ENCODE assay signal across 19 mouse cellular contexts in genomic region chr11:78211513-78211912, GRCm38 (mm10).
"Had no signal": no experiment of that assay in that cellular context is flagged by ENCODE, and none has a peak within 500 bp of the region (broad histone marks: within the 10 kb centered on the region; RNA-seq: fewer than 3 reads in every experiment).

No protein-coding gene starts in this region.

- H3K27me3 ChIP-seq: liver, embryonic 13.5 days; liver, embryonic 15.5 days; lung, embryonic 15.5 days; megakaryocyte, embryonic 14.5 days; midbrain, embryonic 13.5 days; midbrain, embryonic 15.5 days; neural tube, embryonic 12.5 days had no signal

- H3K9me3 ChIP-seq: liver, embryonic 13.5 days; liver, embryonic 15.5 days; lung, embryonic 15.5 days; megakaryocyte, embryonic 14.5 days; midbrain, embryonic 13.5 days; midbrain, embryonic 15.5 days; neural tube, embryonic 12.5 days had no signal

- H3K27ac ChIP-seq: liver, embryonic 13.5 days; liver, embryonic 15.5 days; lung, embryonic 15.5 days; macrophage; midbrain, embryonic 13.5 days; midbrain, embryonic 15.5 days; neural tube, embryonic 12.5 days had no signal

- H3K4me3 ChIP-seq: liver, embryonic 13.5 days; liver, embryonic 15.5 days; lung, embryonic 15.5 days; megakaryocyte, embryonic 14.5 days; midbrain, embryonic 13.5 days; midbrain, embryonic 15.5 days; neural tube, embryonic 12.5 days had no signal

- H3K4me1 ChIP-seq: liver, embryonic 13.5 days; liver, embryonic 15.5 days; lung, embryonic 15.5 days; midbrain, embryonic 13.5 days; midbrain, embryonic 15.5 days had no signal

- DNase-seq: liver, embryonic 13.5 days; liver, postnatal 0 days; retina, postnatal 1 day; right cerebral cortex, adult 18-20 months; right cerebral cortex, postnatal 25 days; right cerebral cortex, postnatal 4 days; spleen, adult 18-20 months; thymus, adult 2 months; thymus, postnatal 25 days; thymus, postnatal 4 days had no signal

- ATAC-seq: liver, postnatal 0 days; midbrain, embryonic 13.5 days; midbrain, embryonic 15.5 days had no signal

- H3K4me2 ChIP-seq: liver, embryonic 11.5 days; liver, embryonic 13.5 days; liver, embryonic 15.5 days; lung, embryonic 15.5 days; midbrain, embryonic 11.5 days; midbrain, embryonic 13.5 days; midbrain, embryonic 15.5 days; neural tube, embryonic 12.5 days had no signal

- H3K9ac ChIP-seq: liver, embryonic 13.5 days; liver, embryonic 15.5 days; liver, postnatal 0 days; lung, embryonic 15.5 days; midbrain, embryonic 13.5 days; midbrain, embryonic 15.5 days; neural tube, embryonic 12.5 days had no signal
